Mouse (Mus musculus) right cerebral cortex, postnatal 10 days (tissue): Measurements from ENCODE around the gene Fam213a.

ENCODE experiments used
- DNase-seq, 2 experiments: peaks; one replicate each; pipeline ENCODE4 v3.0.0; 2021; ENCODE audit warnings: low spot score in 2 of 2

The Fam213a gene

DNA sequence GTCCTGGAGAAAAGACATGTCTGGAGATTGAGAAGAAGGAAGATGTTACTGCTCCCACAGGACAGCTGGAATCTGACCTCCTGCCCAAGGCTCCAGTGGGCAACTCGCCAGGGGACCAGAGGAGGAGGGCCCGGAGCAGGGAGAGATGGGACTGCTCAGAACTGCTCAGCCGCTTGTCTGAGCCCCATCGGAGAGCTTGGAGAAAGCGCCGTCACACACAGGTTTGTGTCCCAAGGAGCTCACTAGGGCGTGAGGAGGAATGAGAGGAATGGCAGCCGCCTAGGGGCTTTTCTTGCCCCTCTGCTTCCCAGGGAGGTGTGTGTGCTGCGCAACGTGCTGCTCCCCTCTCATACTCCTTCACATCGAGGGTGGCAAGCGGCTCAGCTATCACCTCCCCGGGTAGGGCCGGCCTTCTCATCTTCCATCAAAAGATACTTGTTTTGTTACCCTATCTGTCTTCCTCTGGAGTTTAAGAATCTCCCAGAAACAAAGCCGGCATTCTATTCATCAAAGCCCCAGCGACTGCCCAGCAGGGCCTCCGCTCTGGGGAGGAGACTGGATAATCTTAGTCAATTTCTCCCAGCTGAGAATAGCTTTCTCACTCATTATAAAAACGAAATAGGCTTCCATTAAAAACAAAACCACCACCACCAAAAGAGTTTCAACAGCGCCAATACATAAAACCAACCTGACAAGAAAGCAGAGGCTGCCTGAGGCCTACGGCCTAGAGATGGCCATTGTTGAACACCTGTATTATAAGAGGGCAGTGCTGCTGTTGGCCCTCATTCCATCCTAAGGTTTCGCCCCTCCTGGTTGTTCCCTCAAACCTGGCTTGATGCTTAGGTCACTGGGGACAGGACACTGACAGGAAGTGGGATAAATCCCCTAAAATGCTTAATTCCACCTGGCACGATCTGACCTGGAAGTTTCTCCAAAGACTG lies 9.1 kb downstream of the Fam213a start:
- peak in 1 of 2 experiments; percentile 56 for DNase-seq

DNA sequence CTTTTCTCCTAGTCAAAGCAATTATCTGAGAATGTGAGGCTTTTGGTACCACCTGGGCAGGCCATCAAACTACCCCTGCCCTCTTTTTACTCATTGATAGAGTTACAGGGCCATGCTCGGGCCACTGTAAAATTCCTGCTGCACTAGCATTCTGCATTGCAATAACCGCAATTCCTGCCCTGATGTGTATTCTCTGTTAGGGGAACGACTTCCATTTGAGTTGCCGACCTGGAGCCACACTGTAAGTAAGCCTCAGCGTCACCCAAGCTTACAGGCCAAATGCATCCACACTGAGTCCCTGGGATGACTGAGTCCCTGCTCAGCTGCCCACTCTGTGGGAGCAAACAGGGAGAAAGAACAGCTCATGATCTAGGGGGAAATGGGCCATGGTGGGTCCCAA lies 12.0 kb downstream of the Fam213a start:
- no peak for DNase-seq

DNA sequence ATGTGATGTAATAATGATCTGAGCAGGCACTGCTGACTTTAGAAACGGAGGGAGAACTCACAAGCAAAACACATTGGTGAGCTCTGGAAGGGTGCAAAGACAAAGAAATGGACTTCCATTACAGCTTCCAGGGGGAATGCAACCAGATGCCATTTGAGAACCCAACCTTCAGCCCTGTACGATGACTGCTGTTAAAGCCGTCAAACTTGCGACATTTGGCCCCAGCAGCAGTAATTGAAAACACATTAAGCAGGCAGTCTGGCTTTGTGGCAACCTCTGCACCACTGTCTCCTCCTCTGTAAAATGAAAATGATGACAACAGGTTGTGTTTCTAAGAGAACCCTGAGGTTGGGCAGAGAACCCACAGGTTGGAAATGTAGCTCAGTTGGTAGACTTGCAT lies 12.8 kb downstream of the Fam213a start:
- no peak for DNase-seq

DNA sequence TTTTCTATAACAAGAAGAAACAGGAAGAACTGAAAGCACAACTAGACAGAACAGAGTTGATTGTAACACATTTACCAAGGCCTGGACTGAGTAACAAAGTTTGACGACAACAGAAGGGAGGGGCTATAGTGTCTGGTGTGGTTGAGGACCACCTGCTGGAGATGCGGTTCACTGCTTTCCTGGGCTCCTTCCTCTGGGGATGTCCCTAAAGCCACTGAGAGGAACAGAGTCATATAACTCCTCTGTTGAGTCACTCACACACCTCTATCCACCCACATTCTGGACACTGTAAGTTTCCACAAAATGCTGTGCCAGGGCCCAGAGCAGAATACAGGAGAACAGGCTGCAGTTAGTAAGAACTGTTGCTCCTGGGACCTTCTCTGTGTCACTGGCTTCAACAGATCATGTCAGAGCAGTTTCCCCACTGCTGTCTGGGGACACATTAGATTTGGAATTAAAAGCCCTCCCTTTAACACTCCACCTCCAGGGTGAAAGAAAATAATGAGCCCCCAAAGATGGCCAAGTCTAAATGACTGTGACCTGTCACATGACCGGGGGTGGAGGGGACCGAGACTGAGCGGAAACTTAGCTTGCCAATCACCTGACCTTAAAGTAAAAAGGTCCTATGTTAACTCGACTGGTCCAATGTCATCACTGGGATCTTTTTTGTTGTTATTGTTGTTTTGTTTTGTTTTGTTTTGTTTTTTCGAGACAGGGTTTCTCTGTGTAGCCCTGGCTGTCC lies 13.5 kb downstream of the Fam213a start:
- no peak for DNase-seq

DNA sequence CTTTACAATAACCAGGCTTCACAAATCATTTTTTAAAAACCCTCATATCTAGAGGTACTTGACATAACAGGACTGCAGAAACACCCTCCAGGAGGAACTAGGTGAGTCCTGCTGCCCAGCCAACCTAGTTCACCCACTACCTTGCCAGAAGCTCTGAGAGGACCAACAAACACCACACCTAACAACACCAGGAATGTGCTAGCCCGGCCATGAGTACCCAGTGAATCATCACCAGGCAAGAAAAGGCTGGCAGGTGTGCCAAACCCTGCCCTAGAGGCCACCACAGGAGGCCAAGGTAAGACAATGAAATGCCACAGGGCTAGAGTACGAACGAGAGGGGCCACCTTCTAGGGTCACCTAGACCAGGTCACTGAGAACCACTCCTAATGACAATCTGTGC lies 17.4 kb downstream of the Fam213a start:
- DNase-seq, result no peak

DNA sequence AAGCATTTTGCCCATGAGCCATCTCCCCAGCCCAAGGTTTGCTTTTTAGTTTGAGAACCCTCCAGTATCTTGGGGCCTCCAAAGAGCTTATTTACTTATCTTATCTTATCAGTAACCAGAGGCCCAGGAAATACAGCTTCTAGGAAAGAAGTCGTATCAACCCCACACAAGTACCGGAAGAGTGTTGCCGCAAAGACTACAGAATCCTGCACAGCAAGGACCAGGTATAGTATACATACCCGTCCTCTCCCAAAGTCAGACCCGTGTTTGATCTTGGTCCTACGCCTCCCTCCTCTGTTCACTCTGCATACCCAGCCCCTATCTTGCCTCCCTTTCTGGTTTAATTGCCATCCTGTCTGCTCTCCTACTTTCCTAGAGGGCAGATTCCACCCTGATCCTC lies 21.1 kb downstream of the Fam213a start:
- DNase-seq, result no peak

DNA sequence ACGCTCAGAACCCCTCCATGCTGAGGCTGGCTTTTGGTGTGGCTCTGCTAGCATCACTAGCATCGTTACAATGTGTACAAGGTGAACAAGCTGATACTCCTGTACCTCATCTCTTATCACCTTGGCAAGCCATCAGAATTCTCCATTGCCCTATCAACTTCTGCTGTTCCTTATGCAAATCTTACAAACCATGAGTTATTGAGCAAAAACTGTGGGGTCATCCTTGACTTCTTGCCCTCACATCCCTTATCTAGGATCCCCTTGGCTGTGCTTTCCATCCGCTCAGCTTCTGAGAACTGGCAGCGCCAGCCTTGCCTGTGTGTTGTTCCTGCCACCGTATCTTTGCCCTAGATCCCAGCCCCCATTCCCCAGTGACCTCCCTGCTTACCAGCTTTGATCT lies 24.8 kb downstream of the Fam213a start:
- no peak for DNase-seq

DNA sequence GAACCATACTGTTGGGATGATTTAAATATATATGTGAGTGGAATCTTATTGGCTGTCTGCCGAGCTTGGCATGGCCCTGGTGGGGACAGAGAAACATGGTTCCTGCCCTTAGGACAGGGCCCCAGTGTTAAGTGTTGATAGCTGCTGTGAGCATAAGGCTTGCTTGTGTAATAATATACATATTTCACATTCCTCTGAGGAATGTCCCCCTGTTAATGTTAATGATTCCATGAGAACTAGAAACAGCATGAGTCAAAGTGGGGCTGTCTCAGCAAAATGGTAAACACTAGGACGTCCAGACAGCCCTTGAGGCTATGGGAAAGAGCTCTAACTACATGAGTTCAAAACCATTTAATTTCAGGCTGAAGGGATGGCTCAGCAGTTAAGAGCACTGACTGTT lies 26.4 kb downstream of the Fam213a start:
- no peak for DNase-seq

DNA sequence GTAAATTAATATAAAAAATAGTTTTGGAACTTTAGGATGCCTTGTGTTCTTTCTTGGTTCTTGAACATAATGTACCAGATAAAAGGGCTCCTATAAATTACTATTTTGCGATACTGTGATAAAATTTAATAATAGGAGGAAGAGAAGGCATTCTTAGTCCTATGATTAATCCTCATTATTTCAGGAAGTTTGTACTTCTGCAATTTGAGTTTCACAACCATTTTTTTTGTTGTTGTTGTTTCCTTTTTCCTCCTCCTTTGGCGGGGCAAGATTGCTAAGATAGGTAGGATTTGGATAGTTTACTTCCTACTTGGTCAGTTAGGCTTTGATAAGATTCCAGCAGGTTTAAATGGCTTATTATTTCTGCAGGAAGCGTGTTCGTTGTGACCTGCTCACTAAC lies 28.0 kb downstream of the Fam213a start:
- no peak for DNase-seq

DNA sequence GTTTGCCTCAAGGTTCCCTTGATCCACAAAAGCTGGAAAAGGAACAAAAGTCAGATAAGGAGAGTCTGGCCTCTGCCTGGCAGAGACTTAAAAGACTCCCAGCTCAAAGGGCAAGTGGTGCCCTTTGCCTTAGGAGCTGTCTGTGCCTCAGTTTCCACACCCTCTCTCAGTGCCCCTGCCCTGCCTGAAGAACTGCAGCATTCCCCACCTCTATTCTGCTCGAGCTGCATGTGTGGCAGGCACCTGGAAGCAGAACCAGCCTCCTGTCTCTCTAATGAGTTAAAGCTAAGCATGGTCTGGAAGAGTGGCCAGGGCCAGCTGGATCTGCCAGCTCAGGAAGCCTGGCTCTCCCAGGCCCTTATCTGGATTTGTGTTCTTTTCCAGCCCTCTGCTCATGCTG lies 33.9 kb downstream of the Fam213a start:
- no peak for DNase-seq

DNA sequence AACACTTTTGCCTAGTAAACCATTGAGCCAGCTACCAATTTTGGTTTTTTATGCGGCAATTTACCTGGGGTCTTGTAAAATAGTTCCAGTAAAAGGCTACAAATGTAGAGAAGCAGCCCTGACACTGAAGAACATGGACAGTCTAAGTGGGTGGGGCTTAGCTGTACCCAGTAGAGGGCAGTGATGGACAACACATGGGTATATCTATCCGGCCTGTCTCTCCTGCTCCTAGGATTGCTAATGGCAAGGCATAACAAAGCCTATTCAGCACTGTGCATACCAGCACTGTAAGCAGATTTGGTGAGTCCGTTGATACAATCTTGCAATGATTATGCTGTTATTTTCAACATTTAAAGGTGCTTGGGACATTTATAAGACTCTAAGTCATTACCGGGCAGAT lies 34.6 kb downstream of the Fam213a start:
- DNase-seq, result peak in 1 of 2 experiments; percentile 36

DNA sequence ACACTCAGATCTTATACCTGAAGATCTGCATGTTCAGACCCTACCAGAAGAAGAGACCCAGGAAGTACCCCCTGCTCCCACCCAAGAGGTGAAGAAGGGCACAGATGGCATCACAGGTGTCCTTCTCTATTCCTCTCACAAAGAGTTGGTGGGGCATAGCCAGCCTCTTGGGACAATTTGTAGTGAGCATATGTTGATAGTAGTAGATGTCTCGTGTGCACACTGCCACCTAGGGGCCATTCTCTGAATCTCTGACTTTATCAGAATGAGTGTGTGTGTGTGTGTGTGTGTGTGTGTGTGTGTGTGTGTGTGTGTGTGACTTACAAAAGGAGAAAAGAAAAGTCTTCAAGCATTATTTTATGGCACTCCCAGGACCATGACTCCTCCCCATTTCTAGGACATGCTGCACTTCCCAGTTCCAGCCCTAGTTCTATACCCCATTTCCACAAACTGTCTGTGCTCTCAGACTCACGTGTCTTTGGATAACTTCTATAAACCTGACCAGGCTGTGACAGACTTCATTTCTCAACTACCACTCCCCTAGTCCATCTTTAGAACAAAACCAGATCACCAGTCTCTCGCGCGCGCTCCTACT lies 38.4 kb downstream of the Fam213a start:
- DNase-seq, result peak; percentile 81 to 84

DNA sequence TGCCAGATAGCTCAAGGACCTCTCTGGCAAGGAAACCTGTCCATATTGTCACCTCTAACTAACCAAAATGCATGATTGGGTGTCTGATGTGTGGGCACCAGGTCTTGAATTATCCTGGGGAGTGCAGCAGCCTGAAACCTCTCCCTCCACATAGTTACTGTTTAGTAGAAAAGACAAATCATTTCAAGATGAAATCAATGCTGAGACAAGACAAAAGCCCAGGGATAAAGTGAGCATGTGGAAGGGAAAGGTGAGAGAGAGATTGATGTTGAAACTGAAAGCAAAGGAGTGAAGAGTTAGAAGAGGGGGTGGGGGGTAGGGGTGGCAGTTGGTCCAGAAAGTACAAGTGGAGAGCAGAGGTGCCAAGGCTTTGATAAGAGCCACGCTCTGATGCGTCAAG lies 45.5 kb downstream of the Fam213a start:
- DNase-seq, result no peak

DNA sequence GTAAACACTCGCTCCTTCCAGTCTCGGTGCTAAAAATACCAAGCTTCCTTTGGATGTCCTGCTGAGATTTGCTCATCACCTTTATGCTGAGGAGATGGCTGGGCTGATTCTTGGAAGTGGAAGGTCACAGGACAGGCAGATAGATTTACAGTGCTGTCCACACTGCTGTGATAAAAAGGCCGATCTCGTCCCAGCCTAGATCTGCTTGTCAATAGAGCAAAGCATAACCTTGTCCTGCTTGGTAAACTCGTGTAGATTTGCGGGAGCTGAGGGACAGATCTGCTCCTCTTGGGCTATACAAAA lies 46.0 kb downstream of the Fam213a start:
- no peak for DNase-seq

DNA sequence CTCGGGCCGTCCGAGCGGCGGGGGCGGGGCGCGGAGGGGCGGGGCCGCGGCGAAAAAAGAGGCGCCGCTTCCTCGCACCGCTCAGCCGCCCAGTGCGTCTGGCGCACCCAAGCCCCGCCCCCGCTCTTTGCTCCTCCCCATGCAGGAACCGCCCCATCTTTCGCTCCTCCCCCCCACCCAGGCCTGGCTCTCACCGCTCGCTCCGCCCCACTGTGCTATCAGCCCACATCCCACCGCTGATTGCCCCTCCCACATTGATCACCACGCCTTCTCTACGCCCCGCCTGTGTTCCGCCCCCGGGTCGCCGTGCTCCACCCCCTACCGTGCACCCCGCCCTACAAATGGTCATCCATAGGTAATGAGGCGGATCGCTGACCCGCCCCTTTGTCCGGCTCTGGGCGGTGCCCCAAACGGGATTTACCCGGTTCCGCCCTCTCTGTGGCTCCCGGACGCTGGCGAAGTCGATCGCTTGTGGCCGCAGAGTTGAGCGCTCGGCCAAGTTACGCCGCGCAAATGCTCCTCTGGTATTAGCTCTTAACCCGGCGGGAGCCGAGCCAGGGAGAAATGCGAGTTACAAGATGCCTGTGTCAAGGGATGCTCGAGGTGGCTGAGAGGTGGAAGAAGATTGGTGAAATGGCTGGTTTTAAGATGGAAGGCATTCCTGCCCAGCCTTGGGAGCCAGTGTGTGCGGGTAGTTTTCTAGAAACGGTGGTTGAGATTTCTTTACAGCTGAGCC lies 46.6 kb downstream of the Fam213a start:
- peak; percentile 97 to 98 for DNase-seq

DNA sequence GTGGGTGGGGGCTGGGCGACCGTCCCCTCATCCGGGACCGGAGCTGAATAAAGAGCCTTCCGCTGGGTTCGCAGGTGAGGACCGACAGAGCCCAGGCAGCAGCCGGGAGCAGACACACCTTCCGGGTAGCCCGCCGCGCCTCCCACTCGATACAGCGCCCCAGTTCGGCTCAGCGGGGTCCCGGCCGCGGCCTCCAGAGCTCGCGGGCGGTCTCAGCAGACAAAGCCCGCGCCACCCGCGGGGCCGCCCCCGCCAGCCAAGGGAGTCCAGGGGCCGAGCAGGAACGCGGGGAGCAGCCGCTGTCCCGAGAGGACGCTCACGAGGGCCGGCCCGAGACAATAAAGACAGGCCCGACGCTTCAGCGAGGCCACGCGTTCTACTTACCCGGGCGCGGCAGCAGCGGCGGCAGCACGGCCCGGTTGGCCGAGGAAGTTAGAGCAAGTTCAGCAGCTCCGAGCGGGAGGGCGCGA lies 47.2 kb downstream of the Fam213a start, which contains the start of gene Tspan14:
TSS of gene Tspan14 (minus strand) at position 416 of the 470 bp plus-strand sequence.
- peak; percentile 61 to 69 for DNase-seq

DNA sequence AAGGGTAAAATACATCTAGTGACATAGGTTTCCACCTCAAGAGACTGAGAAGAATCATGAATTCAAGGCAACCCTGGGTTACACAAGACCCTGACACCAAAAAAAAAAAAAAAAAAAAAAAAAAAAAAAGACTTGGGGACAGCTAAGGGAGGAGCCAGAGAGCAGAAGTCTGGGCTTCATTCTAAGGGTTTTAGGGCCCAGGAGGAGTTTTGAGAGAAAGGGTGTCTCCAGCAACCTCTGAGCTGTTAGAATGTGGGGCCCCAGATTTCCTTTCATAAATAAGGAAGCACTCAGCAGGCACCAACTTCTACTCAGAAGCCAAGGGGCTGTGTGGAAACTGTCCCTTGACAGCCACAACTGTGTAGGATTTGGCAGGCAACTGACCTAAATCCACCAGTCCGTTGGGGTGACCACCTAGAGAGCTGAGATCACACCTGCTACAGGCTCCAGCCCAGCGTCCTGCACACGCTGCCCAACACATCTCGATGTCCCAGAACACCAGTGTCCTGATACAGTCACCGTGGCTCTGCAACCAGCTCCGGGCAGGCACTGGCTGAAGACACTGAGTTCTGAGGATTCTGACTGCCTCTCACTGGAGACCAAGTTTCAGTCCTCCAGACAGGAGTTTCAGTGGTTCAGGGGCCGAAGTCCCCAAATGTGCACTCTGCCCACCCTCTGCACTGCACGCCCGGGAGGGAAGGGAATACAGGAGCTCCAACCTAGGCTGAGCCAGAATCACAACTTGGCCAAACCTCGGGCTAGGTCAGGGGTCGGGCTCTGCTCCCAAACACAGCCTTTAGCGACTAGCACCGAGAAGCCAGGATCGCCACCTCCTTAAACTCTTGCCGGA lies 47.9 kb downstream of the Fam213a start:
- peak in 1 of 2 experiments; percentile 52 for DNase-seq

DNA sequence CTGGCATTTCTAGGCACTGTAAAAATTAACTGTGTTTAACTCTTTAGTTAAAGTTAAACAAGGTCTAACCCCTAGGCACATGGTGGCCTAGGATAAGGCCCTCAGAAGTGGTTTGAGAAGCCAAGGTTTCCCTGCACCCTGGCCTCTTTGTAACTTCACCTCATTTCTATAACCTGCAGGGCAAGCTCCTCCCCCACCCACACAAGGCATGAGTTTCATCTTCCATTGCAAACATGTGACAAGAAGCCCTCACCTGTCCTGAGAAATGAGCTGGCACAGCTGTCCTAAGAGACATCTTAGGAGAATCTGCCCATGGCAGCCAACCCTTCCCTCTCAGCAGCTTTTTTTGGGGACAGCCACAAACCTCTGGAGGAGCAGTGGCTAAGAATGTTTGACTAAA lies 48.7 kb downstream of the Fam213a start:
- DNase-seq, result no peak

DNA sequence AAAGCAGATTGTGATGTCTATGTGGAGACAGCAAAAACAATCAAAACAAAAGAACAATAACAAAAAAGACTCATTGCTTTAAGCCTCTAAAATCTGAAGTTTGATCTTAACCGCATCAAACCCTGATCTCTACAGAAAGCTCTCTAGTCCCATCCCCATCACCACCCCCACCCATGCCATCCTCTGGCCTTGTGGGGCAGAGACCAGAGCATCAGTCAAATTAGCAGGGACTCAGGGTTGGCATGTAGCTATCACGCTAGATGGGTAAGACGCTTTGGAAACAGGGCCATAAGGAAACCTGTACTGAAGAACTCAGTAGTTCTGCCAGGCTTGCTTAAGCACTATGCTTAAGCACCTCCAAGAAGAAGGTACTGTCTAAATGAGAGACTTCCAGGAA lies 49.4 kb downstream of the Fam213a start:
- DNase-seq, result no peak

DNA sequence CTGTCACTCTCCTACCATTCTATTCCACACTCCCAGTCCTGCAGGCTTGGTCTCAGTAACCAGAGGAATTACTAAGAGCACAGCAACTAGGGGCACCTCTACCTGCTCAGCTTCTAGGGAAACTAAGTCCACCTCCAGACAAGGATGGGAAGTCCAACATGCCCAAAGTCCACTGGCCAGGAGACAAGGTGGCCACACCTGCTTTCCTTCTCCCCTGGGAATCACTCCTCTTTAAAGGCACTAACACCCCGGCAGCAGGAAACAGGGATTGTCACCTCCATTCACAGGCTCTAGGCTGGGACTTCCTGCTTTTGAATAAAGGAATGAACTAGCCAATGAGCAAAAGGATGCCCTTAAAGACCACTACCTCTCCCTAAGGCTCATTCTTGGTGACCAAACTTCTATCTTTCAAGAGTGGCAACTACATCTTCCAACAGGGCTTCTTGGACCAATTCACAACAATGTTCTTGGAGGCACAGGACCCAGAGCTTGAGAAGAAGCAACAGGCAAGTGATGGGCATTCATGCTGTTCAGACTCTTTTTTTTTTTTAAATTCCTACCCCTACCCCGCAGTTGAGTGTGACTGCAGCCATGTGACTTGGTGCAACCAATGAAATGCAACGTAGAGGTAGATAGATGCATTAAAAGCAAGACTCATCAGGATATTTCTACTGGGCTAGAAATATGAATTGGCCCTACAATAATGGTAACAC lies 49.9 kb downstream of the Fam213a start:
- no peak for DNase-seq
